Mouse (Mus musculus) myocyte (in vitro differentiated cells): ENCODE data around the gene Gm49337.

Source experiments
- CEBPB ChIP-seq: IDR thresholded peaks from 2 replicates; pipeline ENCODE4 v1.6.1; 2011; ENCODE audit warnings: mild to moderate bottlenecking, moderate library complexity; ENCODE audit not compliant: poor library complexity, insufficient read depth, severe bottlenecking
- E2F4 ChIP-seq: IDR thresholded peaks from one replicate; pipeline ENCODE4 v1.6.1; 2011; ENCODE audit warnings: mild to moderate bottlenecking, control low read depth, moderate library complexity; ENCODE audit not compliant: insufficient read depth
- MYOD1 ChIP-seq, 3 experiments: IDR thresholded peaks; one replicate each; pipeline ENCODE4 v1.6.1; 2011; ENCODE audit warnings: control low read depth in 2 of 3, low read depth in 2 of 3, mild to moderate bottlenecking in 2 of 3, moderate library complexity in 1 of 3; ENCODE audit not compliant: insufficient read length in 2 of 3, control insufficient read depth in 1 of 3
- MYOG ChIP-seq, 3 experiments: IDR thresholded peaks; one replicate each; pipeline ENCODE4 v1.6.1; 2011; ENCODE audit warnings: control low read depth in 2 of 3, low read depth in 2 of 3, mild to moderate bottlenecking in 2 of 3; ENCODE audit not compliant: insufficient read length in 2 of 3, control insufficient read depth in 1 of 3, insufficient read depth in 1 of 3
- POLR2A ChIP-seq: IDR thresholded peaks from one replicate; pipeline ENCODE4 v1.6.1; 2011; ENCODE audit warnings: low read depth, mild to moderate bottlenecking, control low read depth, moderate library complexity; ENCODE audit not compliant: insufficient read length
- POLR2AphosphoS2 ChIP-seq: IDR thresholded peaks from one replicate; pipeline ENCODE4 v1.6.1; 2011; ENCODE audit warnings: low read depth, control low read depth; ENCODE audit not compliant: insufficient read length
- TCF12 ChIP-seq: IDR thresholded peaks from one replicate; pipeline ENCODE4 v1.6.1; 2011; ENCODE audit warnings: mild to moderate bottlenecking, control low read depth; ENCODE audit not compliant: poor library complexity, insufficient read depth, severe bottlenecking
- USF1 ChIP-seq: IDR thresholded peaks from one replicate; pipeline ENCODE4 v1.6.1; 2011; ENCODE audit warnings: low read depth, mild to moderate bottlenecking, control low read depth, moderate library complexity

DNA sequence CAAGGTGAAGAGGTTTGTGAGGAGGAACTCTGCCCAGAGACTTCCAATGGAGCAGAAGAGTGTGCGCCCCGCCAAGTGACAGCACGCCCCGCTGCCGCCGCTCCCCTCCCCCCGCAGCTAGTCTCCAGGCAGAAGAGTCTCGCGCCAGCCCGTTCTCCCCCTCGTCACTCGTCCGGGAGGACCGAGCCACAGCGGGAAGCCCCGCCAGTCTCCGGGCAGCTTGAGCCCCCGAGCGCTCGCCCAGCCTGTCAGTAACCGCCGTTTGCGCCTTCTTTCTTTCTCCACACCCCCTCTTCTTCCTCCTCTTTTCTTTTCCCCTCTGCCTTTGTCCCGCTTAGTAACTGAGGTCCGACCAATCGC lies 47.6 kb downstream of the Gm49337 start:
- TF ChIP-seq E2F4, result no peak
- peak; percentile 74 for TF ChIP-seq POLR2A
- no peak for TF ChIP-seq USF1
- TF ChIP-seq TCF12, result no peak
- TF ChIP-seq CEBPB, result no peak
- TF ChIP-seq MYOD1 (IDR thresholded peaks at IDR 0.05; ENCODE audit: control insufficient read depth in 1 of 3, insufficient read length in 2 of 3, low read depth in 2 of 3), result no peak
- no peak for TF ChIP-seq MYOG (IDR thresholded peaks at IDR 0.05; ENCODE audit: control insufficient read depth in 1 of 3, insufficient read depth in 1 of 3, insufficient read length in 2 of 3, low read depth in 2 of 3)
- TF ChIP-seq POLR2AphosphoS2, result peak; percentile 75
